Mouse (Mus musculus) erythroid progenitor cell, adult 5-6 weeks (primary cell): ENCODE results near the gene Olfr1029. TPM values are rescaled to one million over a fixed set of nuclear protein-coding genes. Genes with fewer than 3 reads are reported as not detected.
"Not testable (repeated sequence)": the region's sequence is repeated elsewhere in the genome, so short reads cannot be mapped to it uniquely, and the experiment has no call there.

Experiments used
- ATAC-seq: replicated peaks from 2 replicates; pipeline ENCODE4 v1.8.0; 2016; ENCODE audit warnings: moderate number of reproducible peaks, mild to moderate bottlenecking, moderate TSS enrichment, inconsistent platforms; ENCODE audit not compliant: poor library complexity, low FRiP score, severe bottlenecking
- total RNA-seq, 2 experiments: library from RNA; stranded (forward) in 1 of 2; stranded (reverse) in 1 of 2; fragments of 150-400 nt in 1 of 2; fragments of 186-747, 209-891 nt in 1 of 2; gene quantifications; 2 replicates each; pipeline versions ENCODE4 v1.2.3 to v1.2.4; 2015 to 2017; ENCODE audit warnings: low replicate concordance in 2 of 2

Gene Olfr1029
- not detected in 2 replicates for total RNA-seq (2015; ENCODE audit: low replicate concordance)
- not detected in 2 replicates for total RNA-seq (2017; ENCODE audit: low replicate concordance)

DNA sequence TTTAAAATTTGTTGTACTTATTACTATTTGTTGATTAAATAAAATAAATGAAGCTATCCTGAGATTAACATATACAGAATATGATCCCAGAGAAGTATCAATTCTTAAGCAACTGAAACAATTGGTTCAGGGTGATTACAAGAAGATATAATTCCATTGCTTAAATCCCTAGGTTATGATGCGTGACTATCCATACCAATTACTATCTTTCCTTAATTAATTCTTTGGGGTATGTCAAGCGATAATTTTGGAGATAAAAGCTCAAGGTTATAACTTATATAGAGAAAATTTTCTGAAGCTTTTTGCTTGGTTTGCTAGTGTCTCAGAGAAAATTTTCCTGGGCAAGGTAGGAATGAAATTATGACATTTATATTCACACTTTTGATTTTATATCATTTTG, at the start of gene Olfr1029:
Gene Olfr1029 (plus strand): TSS at position 301 of the 400 bp plus-strand sequence.
- no peak for ATAC-seq

- ATAC-seq = no peak
Observed at GRCm38 (mm10) chr2:85950137-85950536, 23.6 kb upstream of the Olfr1029 start, which contains the start of gene Olfr1028. Gene Olfr1028, plus strand, starts transcription at chr2:85950437.

DNA sequence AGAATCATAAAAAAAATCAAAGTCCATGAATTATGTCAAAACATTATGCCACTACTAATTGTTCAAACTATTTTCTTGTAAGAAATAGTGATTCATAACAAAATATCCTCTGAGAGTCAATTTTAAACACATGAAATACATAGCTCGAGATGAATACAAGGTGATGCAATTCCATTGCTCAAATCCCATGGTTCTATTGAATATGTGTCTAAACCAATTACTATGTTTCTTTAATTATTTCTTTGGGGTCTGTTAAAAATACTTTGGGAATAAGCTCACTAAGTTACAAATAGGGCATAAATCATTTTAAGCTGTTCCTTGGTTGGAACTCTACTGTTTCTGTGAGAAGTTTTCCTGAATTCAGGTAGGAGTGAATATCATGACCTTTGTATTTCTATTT, 5.3 kb downstream of the Olfr1029 start, which contains the start of gene Olfr1030:
Gene Olfr1030 (plus strand): TSS at position 301 of the 400 bp plus-strand sequence.
- no peak for ATAC-seq

- ATAC-seq = no peak
Observed at GRCm38 (mm10) chr2:85990004-85990403, 16.3 kb downstream of the Olfr1029 start, which contains the start of gene Olfr1031. Gene Olfr1031, plus strand, starts transcription at chr2:85990304.

DNA sequence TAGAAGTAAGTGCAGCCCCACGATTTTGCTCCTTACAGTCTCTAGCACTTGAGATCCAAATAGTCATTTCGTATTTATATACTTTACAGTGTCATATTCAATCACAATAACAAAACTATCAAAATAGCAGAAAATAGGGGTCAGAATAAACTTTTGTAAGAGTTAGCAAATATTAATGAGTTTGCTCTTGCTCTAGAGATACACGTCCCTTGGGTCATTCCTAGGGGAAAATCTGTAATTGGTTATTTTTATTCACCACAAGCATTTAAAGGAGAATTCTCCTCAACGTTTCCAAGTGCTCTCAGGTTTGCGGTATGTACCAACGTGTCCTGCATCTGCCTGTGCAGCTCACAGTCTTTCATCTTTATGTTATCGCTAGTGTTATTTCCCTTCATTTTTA, 31.5 kb downstream of the Olfr1029 start, which contains the start of gene Olfr1032:
Gene Olfr1032 (plus strand): TSS at position 301 of the 400 bp plus-strand sequence.
- no peak for ATAC-seq

- not testable (repeated sequence) for ATAC-seq
Observed at GRCm38 (mm10) chr2:86020406-86020805, 46.7 kb downstream of the Olfr1029 start, which contains the start of gene Olfr1033. Gene Olfr1033, plus strand, starts transcription at chr2:86020633.

- not testable (repeated sequence) for ATAC-seq
Observed at GRCm38 (mm10) chr2:86021518-86021917, 47.8 kb downstream of the Olfr1029 start.

Other genes with a start within 250 kb of the Olfr1029 start
- gene Olfr1012, start 211.1 kb upstream of the Olfr1029 start, total RNA-seq (2015; ENCODE audit: low replicate concordance) = not detected in 2 replicates
- not detected in 2 replicates for gene Olfr1012, start 211.1 kb upstream of the Olfr1029 start, total RNA-seq (2017; ENCODE audit: low replicate concordance)
- gene Olfr1013, start 206.8 kb upstream of the Olfr1029 start, total RNA-seq (2015; ENCODE audit: low replicate concordance) = not detected in 2 replicates
- not detected in 2 replicates for gene Olfr1013, start 206.8 kb upstream of the Olfr1029 start, total RNA-seq (2017; ENCODE audit: low replicate concordance)
- not detected in 2 replicates for gene Olfr1014, start 201.2 kb upstream of the Olfr1029 start, total RNA-seq (2015; ENCODE audit: low replicate concordance)
- not detected in 2 replicates for gene Olfr1014, start 201.2 kb upstream of the Olfr1029 start, total RNA-seq (2017; ENCODE audit: low replicate concordance)
- not detected in 2 replicates for gene Olfr1015, start 191.9 kb upstream of the Olfr1029 start, total RNA-seq (2015; ENCODE audit: low replicate concordance)
- not detected in 2 replicates for gene Olfr1015, start 191.9 kb upstream of the Olfr1029 start, total RNA-seq (2017; ENCODE audit: low replicate concordance)
- not detected in 2 replicates for gene Olfr1016, start 171.4 kb upstream of the Olfr1029 start, total RNA-seq (2015; ENCODE audit: low replicate concordance)
- gene Olfr1016, start 171.4 kb upstream of the Olfr1029 start, total RNA-seq (2017; ENCODE audit: low replicate concordance) = not detected in 2 replicates
- not detected in 2 replicates for gene Olfr1018, start 155.4 kb upstream of the Olfr1029 start, total RNA-seq (2015; ENCODE audit: low replicate concordance)
- 0.39 TPM in 1 of 2 replicates, not detected in the other for gene Olfr1018, start 155.4 kb upstream of the Olfr1029 start, total RNA-seq (2017; ENCODE audit: low replicate concordance)
- not detected in 2 replicates for gene Olfr1019, start 128.4 kb upstream of the Olfr1029 start, total RNA-seq (2015; ENCODE audit: low replicate concordance)
- gene Olfr1019, start 128.4 kb upstream of the Olfr1029 start, total RNA-seq (2017; ENCODE audit: low replicate concordance) = not detected in 2 replicates
- gene Olfr1020, start 126.9 kb upstream of the Olfr1029 start, total RNA-seq (2015; ENCODE audit: low replicate concordance) = not detected in 2 replicates
- gene Olfr1020, start 126.9 kb upstream of the Olfr1029 start, total RNA-seq (2017; ENCODE audit: low replicate concordance) = not detected in 2 replicates
- not detected in 2 replicates for gene Olfr1022, start 105.3 kb upstream of the Olfr1029 start, total RNA-seq (2015; ENCODE audit: low replicate concordance)
- not detected in 2 replicates for gene Olfr1022, start 105.3 kb upstream of the Olfr1029 start, total RNA-seq (2017; ENCODE audit: low replicate concordance)
- gene Olfr1023, start 88.3 kb upstream of the Olfr1029 start, total RNA-seq (2015; ENCODE audit: low replicate concordance) = not detected in 2 replicates
- not detected in 2 replicates for gene Olfr1023, start 88.3 kb upstream of the Olfr1029 start, total RNA-seq (2017; ENCODE audit: low replicate concordance)
- not detected in 2 replicates for gene Olfr1024, start 68.8 kb upstream of the Olfr1029 start, total RNA-seq (2015; ENCODE audit: low replicate concordance)
- not detected in 2 replicates for gene Olfr1024, start 68.8 kb upstream of the Olfr1029 start, total RNA-seq (2017; ENCODE audit: low replicate concordance)
- gene Olfr1025-ps1, start 58.7 kb upstream of the Olfr1029 start, total RNA-seq (2015; ENCODE audit: low replicate concordance) = not detected in 2 replicates
- gene Olfr1025-ps1, start 58.7 kb upstream of the Olfr1029 start, total RNA-seq (2017; ENCODE audit: low replicate concordance) = not detected in 2 replicates
- not detected in 2 replicates for gene Olfr1026, start 52.3 kb upstream of the Olfr1029 start, total RNA-seq (2015; ENCODE audit: low replicate concordance)
- gene Olfr1026, start 52.3 kb upstream of the Olfr1029 start, total RNA-seq (2017; ENCODE audit: low replicate concordance) = not detected in 2 replicates
- not detected in 2 replicates for gene Olfr1028, start 23.5 kb upstream of the Olfr1029 start, total RNA-seq (2015; ENCODE audit: low replicate concordance)
- not detected in 2 replicates for gene Olfr1028, start 23.5 kb upstream of the Olfr1029 start, total RNA-seq (2017; ENCODE audit: low replicate concordance)
- not detected in 2 replicates for gene Olfr1030, start 5.4 kb downstream of the Olfr1029 start, total RNA-seq (2015; ENCODE audit: low replicate concordance)
- not detected in 2 replicates for gene Olfr1030, start 5.4 kb downstream of the Olfr1029 start, total RNA-seq (2017; ENCODE audit: low replicate concordance)
- not detected in 2 replicates for gene Olfr1031, start 16.4 kb downstream of the Olfr1029 start, total RNA-seq (2015; ENCODE audit: low replicate concordance)
- not detected in 2 replicates for gene Olfr1031, start 16.4 kb downstream of the Olfr1029 start, total RNA-seq (2017; ENCODE audit: low replicate concordance)
- gene Olfr1032, start 31.6 kb downstream of the Olfr1029 start, total RNA-seq (2015; ENCODE audit: low replicate concordance) = not detected in 2 replicates
- gene Olfr1032, start 31.6 kb downstream of the Olfr1029 start, total RNA-seq (2017; ENCODE audit: low replicate concordance) = not detected in 2 replicates
- gene Olfr1033, start 46.7 kb downstream of the Olfr1029 start, total RNA-seq (2015; ENCODE audit: low replicate concordance) = not detected in 2 replicates
- gene Olfr1033, start 46.7 kb downstream of the Olfr1029 start, total RNA-seq (2017; ENCODE audit: low replicate concordance) = not detected in 2 replicates
- not detected in 2 replicates for gene Olfr1034, start 72.0 kb downstream of the Olfr1029 start, total RNA-seq (2015; ENCODE audit: low replicate concordance)
- not detected in 2 replicates for gene Olfr1034, start 72.0 kb downstream of the Olfr1029 start, total RNA-seq (2017; ENCODE audit: low replicate concordance)
- gene Olfr1036, start 100.1 kb downstream of the Olfr1029 start, total RNA-seq (2015; ENCODE audit: low replicate concordance) = not detected in 2 replicates
- gene Olfr1036, start 100.1 kb downstream of the Olfr1029 start, total RNA-seq (2017; ENCODE audit: low replicate concordance) = not detected in 2 replicates
- not detected in 2 replicates for gene Olfr1037, start 113.5 kb downstream of the Olfr1029 start, total RNA-seq (2015; ENCODE audit: low replicate concordance)
- not detected in 2 replicates for gene Olfr1037, start 113.5 kb downstream of the Olfr1029 start, total RNA-seq (2017; ENCODE audit: low replicate concordance)
- not detected in 2 replicates for gene Olfr1039, start 162.0 kb downstream of the Olfr1029 start, total RNA-seq (2015; ENCODE audit: low replicate concordance)
- not detected in 2 replicates for gene Olfr1039, start 162.0 kb downstream of the Olfr1029 start, total RNA-seq (2017; ENCODE audit: low replicate concordance)
- gene Olfr1040, start 172.8 kb downstream of the Olfr1029 start, total RNA-seq (2015; ENCODE audit: low replicate concordance) = not detected in 2 replicates
- gene Olfr1040, start 172.8 kb downstream of the Olfr1029 start, total RNA-seq (2017; ENCODE audit: low replicate concordance) = not detected in 2 replicates
- gene Olfr1042, start 187.9 kb downstream of the Olfr1029 start, total RNA-seq (2015; ENCODE audit: low replicate concordance) = not detected in 2 replicates
- gene Olfr1042, start 187.9 kb downstream of the Olfr1029 start, total RNA-seq (2017; ENCODE audit: low replicate concordance) = not detected in 2 replicates
- not detected in 2 replicates for gene Olfr1043, start 193.6 kb downstream of the Olfr1029 start, total RNA-seq (2015; ENCODE audit: low replicate concordance)
- gene Olfr1043, start 193.6 kb downstream of the Olfr1029 start, total RNA-seq (2017; ENCODE audit: low replicate concordance) = not detected in 2 replicates
- gene Olfr1044, start 203.9 kb downstream of the Olfr1029 start, total RNA-seq (2015; ENCODE audit: low replicate concordance) = not detected in 2 replicates
- gene Olfr1044, start 203.9 kb downstream of the Olfr1029 start, total RNA-seq (2017; ENCODE audit: low replicate concordance) = not detected in 2 replicates
- not detected in 2 replicates for gene Olfr52, start 211.8 kb downstream of the Olfr1029 start, total RNA-seq (2015; ENCODE audit: low replicate concordance)
- not detected in 2 replicates for gene Olfr52, start 211.8 kb downstream of the Olfr1029 start, total RNA-seq (2017; ENCODE audit: low replicate concordance)
- gene Olfr1045, start 229.1 kb downstream of the Olfr1029 start, total RNA-seq (2015; ENCODE audit: low replicate concordance) = not detected in 2 replicates
- not detected in 2 replicates for gene Olfr1045, start 229.1 kb downstream of the Olfr1029 start, total RNA-seq (2017; ENCODE audit: low replicate concordance)
- gene Olfr1046, start 245.4 kb downstream of the Olfr1029 start, total RNA-seq (2015; ENCODE audit: low replicate concordance) = not detected in 2 replicates
- not detected in 2 replicates for gene Olfr1046, start 245.4 kb downstream of the Olfr1029 start, total RNA-seq (2017; ENCODE audit: low replicate concordance)